Mouse (Mus musculus) T-helper 2 cell (primary cell): ENCODE results near the gene Hist1h2ag.

Source experiments
- in situ Hi-C: fragments of 300-600 bp; cut with MboI, MseI; formaldehyde crosslinking; loops from one replicate; pipeline ENCODE4 v1.15.1; 2025; ENCODE audit warnings: high pct_unique_total_duplicates

Gene Hist1h2ag

GRCm38 (mm10) chr13:22015479-22016450 is 27.0 kb downstream of the Hist1h2ag start:
- in situ Hi-C loops = no loop called here

DNA sequence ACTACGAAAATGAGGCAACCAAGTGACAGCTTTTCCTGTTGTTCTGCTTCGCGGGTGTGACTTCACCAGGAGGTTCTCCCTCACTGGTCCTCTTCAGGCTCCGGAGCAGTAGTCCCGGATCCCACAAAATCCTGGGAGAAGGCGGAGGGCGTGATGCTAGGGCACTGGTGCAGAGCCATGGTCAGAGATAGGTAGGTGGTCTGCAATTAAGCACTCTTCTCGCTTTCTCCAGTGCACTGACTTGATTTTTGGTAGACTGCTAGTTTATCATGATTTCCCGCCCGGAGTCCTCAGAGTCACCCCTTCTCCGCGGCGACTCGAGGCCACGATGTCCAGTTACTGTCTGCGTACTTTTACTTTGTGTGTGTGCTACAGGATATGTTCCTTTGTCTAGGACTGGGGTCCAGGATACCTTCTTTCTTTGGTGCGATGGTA is 28.3 kb downstream of the Hist1h2ag start:
- in situ Hi-C loops = no loop called here

DNA sequence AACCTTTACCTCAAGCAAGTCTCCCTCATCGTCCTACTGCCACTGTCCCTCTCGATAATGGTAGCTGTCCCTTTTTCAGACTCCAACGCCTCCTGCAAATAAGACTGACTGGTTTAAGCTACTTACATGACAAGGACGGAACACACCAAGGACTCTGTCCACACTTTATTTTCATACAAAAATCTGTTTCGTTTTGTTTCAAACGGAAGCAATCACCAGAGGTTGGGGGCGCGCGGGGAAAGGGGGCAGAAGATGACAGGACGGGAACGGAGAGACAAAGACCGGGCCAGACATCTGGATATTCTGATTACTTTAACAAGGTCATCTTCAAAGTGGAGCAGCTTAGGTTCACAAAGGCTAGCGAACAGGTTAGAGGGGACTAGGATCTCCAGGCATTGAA is 29.0 kb downstream of the Hist1h2ag start:
- in situ Hi-C loops = no loop called here

DNA sequence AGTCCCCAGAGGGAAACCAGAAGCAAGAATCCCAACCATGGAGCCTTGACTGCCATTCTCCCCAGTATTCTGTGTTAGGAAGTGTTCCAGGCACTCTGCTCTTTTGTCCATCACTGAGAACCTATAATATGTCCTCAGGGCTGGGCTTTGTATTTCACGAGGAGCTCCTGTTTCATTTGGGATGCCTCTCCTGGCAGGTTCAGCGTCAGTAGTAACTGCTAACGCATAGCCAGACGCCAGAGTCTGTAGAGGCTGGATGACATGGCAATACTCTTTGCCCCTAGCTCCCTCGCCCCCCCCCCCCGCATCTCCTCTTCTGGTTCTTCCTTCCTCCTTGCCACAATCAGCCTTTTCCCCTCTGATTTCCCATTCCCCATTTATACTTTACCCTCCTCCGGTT is 33.1 kb downstream of the Hist1h2ag start, which contains the start of gene Prss16:
Gene Prss16 (minus strand): TSS at position 101 of the 400 bp plus-strand sequence.
- in situ Hi-C loops = no loop called here

DNA sequence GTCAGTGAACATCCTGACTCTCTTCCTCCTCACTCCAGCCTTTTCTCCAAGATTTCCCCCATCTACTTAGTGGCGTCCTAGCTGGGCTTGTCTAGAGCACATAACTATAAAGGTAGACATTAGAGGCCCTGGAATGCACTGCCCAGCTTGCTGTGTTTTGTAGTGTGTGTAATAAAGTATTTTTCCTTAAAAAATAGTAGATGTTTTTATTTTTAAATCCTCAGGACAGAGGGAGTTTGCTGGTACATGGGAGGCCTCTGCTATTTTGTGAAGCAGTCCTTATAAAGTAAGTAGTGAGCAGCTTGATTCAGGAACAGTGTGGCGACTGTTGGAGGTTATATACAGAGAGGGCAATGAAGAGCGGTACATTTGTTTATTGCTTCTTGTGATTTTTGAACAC is 34.0 kb downstream of the Hist1h2ag start:
- in situ Hi-C loops = no loop called here

DNA sequence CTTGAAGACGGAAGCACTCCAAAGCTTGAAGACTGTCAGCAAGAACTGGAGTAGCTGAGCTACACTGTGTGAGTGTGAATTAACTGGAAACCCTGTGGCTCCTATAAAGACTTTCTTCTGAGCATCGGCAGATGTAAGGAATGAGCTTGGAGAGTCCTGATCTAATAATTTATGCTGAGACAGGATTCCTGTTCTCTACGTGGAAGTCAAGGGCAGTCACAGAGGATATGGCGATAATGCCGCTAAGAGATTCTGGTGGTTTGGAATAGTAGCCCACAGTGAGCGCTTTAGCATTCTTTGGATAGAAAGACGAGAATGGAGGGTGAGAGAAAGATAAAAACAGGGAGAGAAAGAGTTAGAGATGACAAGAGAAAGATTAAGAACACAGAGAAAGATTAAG is 34.9 kb downstream of the Hist1h2ag start:
- in situ Hi-C loops = no loop called here

DNA sequence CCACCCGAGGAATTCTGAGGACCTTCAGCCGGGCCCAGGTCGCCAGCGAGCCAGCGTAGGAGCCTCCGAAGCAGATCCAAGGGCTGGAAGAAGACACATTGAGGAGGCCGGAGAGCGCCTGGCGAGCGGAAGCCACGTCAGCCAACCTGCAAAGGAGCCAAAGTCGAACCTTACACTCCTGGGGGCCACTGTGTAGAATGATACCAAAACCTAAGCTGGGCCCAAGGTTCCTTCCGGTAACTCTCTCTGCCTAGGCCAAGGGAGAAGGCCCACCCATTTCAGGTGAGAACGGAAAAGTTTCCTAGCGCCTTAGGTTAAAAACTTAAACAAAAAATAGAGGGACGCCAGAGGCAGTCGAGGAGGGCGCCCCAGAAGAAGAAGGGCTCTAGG is 35.6 kb downstream of the Hist1h2ag start:
- in situ Hi-C loops = no loop called here

DNA sequence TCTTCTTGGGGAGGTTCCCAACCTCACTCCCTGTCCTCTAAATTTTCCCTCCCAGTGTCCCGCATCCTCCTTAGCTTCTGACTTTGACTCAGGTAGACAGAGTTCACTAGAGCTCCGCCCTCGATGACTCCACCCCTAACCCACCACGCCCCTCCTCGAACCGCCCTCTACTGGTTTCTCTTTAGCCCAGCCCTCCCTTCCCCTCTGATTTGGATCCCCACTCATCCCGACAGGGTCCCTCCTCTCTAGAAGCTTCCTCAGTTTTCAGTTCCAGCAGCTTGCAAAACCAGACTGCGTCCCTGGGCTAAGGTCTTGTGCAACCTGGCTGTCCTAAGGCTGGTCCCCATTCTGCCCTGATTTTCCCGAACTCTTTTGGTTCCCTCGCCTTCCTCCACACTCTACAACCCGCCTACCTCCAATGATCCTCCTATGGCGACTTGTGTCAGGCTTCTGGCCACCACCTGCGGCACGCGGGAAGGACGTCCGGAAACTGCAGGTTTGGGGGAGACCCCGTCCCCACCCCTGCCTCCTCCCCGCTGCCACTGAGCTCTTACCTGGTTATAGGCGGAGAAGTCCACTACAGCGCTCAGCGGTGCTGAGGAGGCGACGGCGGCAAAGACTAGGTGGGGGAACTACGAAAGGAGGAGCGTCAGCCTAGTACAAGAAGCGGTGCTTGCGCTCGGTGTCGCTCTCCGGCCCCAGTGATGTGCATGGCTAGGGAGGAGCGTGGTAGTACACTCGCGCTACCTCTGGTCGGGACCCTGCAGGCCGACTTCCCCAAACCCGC is 36.2 kb downstream of the Hist1h2ag start:
- in situ Hi-C loops = no loop called here

- in situ Hi-C loops = no loop called here
Measured at GRCm38 (mm10) chr13:22005605-22006333, 37.0 kb downstream of the Hist1h2ag start.

- in situ Hi-C loops = no loop called here
Measured at GRCm38 (mm10) chr13:22001823-22002222, 40.9 kb downstream of the Hist1h2ag start.

GRCm38 (mm10) chr13:22001346-22001745 is 41.4 kb downstream of the Hist1h2ag start:
- in situ Hi-C loops = no loop called here

DNA sequence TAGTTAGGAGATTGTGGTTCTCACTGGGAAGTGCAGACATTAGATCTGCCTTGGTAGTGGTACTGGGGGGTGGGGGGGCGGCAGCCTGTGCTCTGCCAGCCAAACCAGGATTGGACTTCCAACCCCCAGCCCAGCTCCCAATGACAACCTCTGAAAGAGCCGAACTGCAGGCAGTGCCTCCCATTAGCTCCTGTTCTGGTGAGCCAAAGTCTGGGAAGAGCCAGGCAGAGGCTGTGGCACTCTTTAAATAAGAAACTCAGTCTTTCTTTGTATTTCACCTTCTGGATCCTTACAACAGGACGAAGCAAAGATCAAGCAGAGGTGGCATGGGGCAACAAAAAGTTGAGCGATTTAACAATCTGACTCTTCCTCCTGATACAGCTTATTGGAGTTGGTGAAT is 43.6 kb downstream of the Hist1h2ag start:
- in situ Hi-C loops = no loop called here

- in situ Hi-C loops = no loop called here
Measured at GRCm38 (mm10) chr13:21998412-21998811, 44.3 kb downstream of the Hist1h2ag start.

- in situ Hi-C loops = no loop called here
Measured at GRCm38 (mm10) chr13:21997821-21998220, 44.9 kb downstream of the Hist1h2ag start.

GRCm38 (mm10) chr13:21997201-21997820 is 45.4 kb downstream of the Hist1h2ag start:
- in situ Hi-C loops = no loop called here

- in situ Hi-C loops = no loop called here
Measured at GRCm38 (mm10) chr13:21996840-21997185, 45.9 kb downstream of the Hist1h2ag start.

DNA sequence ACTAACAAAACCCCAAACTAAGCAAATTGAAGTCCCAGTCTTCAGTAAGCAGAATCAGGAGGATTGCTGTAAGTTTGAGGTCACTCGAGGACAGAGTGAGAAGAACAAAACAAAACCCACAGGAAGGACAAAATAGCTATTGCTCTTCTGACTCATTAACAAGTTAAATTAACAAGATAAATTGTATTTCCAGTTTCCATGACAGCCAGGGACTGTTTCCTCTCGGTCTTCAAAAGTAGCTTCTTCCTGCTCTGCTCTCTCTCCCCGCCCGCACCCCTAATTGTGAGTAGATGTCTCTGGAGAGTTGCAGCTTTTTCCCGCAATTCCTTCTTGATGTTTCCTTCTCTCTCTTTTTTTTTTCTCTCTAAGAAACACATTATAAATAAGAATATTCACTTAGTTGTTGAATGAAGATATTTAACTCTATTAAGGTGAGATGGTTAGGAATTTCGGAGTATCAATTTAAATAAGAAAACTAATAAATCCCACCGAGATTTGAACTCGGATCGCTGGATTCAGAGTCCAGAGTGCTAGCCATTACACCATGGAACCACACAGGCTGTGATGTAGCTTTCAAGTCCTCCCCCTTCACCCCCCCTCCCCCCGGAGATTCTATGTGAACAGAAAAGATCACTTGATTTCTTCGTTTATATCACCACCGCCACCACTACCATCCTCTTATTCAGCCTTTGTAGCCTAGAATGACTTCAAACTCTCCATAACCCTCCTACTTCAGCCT is 46.5 kb downstream of the Hist1h2ag start:
- in situ Hi-C loops = no loop called here

- in situ Hi-C loops = no loop called here
Measured at GRCm38 (mm10) chr13:21995331-21995914, 47.3 kb downstream of the Hist1h2ag start.

DNA sequence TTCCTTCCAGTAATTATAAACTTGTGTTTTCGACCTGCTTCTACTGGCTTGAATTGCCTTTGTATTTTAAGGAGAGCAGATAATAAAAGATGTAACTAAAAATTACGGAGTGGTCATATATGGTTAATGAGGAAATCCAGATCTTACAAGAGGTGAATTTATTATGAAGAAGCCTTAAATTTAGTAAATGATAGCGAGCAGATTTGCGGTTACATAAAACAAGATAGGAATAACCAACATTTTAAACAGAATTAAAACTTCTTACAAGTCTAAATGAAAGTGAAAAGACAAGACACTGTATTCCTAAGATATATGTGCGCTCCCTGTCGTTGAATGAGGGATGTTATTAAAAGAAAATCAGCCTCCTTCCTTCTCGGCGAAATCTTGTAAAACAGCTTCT is 47.8 kb downstream of the Hist1h2ag start:
- in situ Hi-C loops = no loop called here
